8 mouse cellular contexts compared by ENCODE assay signal in the genomic region with DNA sequence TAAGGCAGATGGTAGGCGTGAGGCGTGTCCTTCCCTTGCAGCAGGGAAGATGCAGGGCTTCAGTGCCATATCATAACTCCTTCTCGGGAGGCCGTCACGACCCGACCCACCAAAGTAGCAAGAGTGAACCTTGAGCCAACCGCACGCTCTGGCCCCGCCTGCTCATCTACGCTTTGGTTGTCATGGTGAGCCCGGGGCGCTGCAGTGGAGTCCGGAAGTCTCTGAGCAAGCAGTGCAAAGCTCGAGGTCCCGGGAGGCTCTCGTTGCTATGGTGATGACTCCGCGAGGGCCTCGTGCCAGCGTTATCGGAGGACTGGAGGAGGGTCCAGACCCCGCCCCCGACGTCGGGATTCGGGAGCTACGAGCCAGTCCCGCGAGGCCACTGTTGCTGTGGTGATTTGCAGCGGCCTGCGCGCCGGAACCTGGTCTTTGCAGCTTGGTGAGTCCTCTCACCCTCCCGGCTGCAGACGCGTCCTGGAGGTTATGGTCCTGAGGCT. TPM values are rescaled to one million over a fixed set of nuclear protein-coding genes. Genes with fewer than 3 reads are reported as not detected.
DNase-seq lines count a peak whose midpoint lies in the region; ATAC-seq lines count a peak whose summit lies in the region.

A gene (plus strand): TSS at position 176 of the 497 bp plus-strand sequence.

- H3K4me2 ChIP-seq in hindbrain, embryonic 14.5 days (replicated peaks): peak within 1 kb of the TSS; percentile 59

- peak; percentile 98 for DNase-seq in NIH3T3 (ENCODE audit: low read depth)
- peak; percentile 88 for DNase-seq in cerebellum, adult 9-11 months
- DNase-seq in frontal cortex, postnatal 25 days (ENCODE audit: low spot score in 2 of 2): peak; percentile 81 to 86
- peak; percentile 97 for DNase-seq in hindbrain, embryonic 14.5 days (ENCODE audit: low spot score)
- DNase-seq in layer of hippocampus, postnatal 36 days: peak; percentile 90 to 94
- peak; percentile 87 for DNase-seq in lung, postnatal 25 days (ENCODE audit: low spot score)
- peak; percentile 99 for DNase-seq in retina, embryonic 14.5 days (ENCODE audit: low spot score)
- peak; percentile 76 to 86 for DNase-seq in thymus, postnatal 36 days

- ATAC-seq in hindbrain, embryonic 14.5 days (ENCODE audit: low FRiP score): peak; percentile 95

- WGBS in hindbrain, embryonic 14.5 days: under 1% methylated on average over 36 of the region's 36 CpGs

- peak within 1 kb of the TSS; percentile 59 for H3K9ac ChIP-seq in hindbrain, embryonic 14.5 days

- no peaks in the 10 kb centered on the region for H3K36me3 ChIP-seq in hindbrain, embryonic 14.5 days (replicated peaks; ENCODE audit: control insufficient read depth, insufficient read depth)

- H3K9me3 ChIP-seq in hindbrain, embryonic 14.5 days (ENCODE audit: control insufficient read depth, low read length): no peaks in the 10 kb centered on the region

- H3K27ac ChIP-seq in hindbrain, embryonic 14.5 days: peak within 1 kb of the TSS; percentile 83

- peak within 1 kb of the TSS; percentile 32 for H3K4me3 ChIP-seq in hindbrain, embryonic 14.5 days (replicated peaks; ENCODE audit: low read length)

- no peaks in the 10 kb centered on the region for H3K27me3 ChIP-seq in hindbrain, embryonic 14.5 days (ENCODE audit: control insufficient read depth, insufficient read depth, low read length)

- H3K4me1 ChIP-seq in hindbrain, embryonic 14.5 days (replicated peaks; ENCODE audit: control insufficient read depth, insufficient read depth, low read length): peaks cover 33% of the 10 kb centered on the region

RNA-seq across cellular contexts. Expression of the gene that starts here (rescaled TPM):
- 14.5 and 17.0 TPM in 2 replicates for polyA plus RNA-seq in hindbrain, embryonic 14.5 days (2014; fragmentation: Nextera tagmentation; extraction: Ambion mirVana)
- total RNA-seq in layer of hippocampus, postnatal 36 days (2021): 10 to 100 TPM; 30.4 to 32.2 TPM

Comparison
In these comparisons a context has a peak if more than half of its experiments do, and no peak if none do; other contexts are left out.
1. Peak in every context shown above with its lines: DNase-seq, ATAC-seq, H3K4me3 ChIP-seq and H3K27ac ChIP-seq.